Mouse (Mus musculus): ENCODE results near the gene Tmem274. TPM values are rescaled to one million over a fixed set of nuclear protein-coding genes. Genes with fewer than 3 reads are reported as not detected.

Gene Tmem274
- total RNA-seq, 2 experiments from 2014 or later: not detected

- intact Hi-C loops (cut with DNase I): no loop called here
- no peak for DNase-seq
These were observed 13.7 kb upstream of the Tmem274 start for GRCm38 (mm10) chr4:149463435-149463950.

- intact Hi-C loops (cut with DNase I): no loop called here
- DNase-seq: no peak
These were observed 7.6 kb upstream of the Tmem274 start for GRCm38 (mm10) chr4:149469557-149469956.

GRCm38 (mm10) chr4:149475096-149475495 lies 2.1 kb upstream of the Tmem274 start:
- intact Hi-C loops (cut with DNase I): no loop called here
- DNase-seq: no peak

GRCm38 (mm10) chr4:149484566-149484965 lies 7.4 kb downstream of the Tmem274 start:
- DNase-seq: no peak
- intact Hi-C loops (cut with DNase I): loop anchor here (2.0 to 5.0 kb wide), 2 partner anchors 37 to 58 kb away; no protein-coding TSS in a partner anchor

GRCm38 (mm10) chr4:149485053-149485824 lies 8.1 kb downstream of the Tmem274 start, which contains the start of the genes Nmnat1 and Lzic:
Gene Nmnat1, minus strand, starts transcription at chr4:149485202.
Gene Lzic, plus strand, starts transcription at chr4:149485229.
- peak; percentile 93 to 96 for DNase-seq
- intact Hi-C loops (cut with DNase I): loop anchor here (2.0 to 5.0 kb wide), 2 partner anchors 58 to 122 kb away; no protein-coding TSS in a partner anchor

GRCm38 (mm10) chr4:149485825-149486206 lies 8.6 kb downstream of the Tmem274 start:
- intact Hi-C loops (cut with DNase I): loop anchor here (2.0 to 5.0 kb wide), 2 partner anchors 57 to 121 kb away; no protein-coding TSS in a partner anchor
- DNase-seq: peak in 1 of 2 experiments; percentile 28

- no peak for DNase-seq
These were observed 10.6 kb downstream of the Tmem274 start for GRCm38 (mm10) chr4:149487729-149488128.

GRCm38 (mm10) chr4:149489415-149490240 lies 12.4 kb downstream of the Tmem274 start:
- intact Hi-C loops (cut with DNase I): loop anchor here (5.0 kb wide), 1 partner anchor 118 kb away; no protein-coding TSS in a partner anchor
- DNase-seq: peak; percentile 48 to 58

More at GRCm38 (mm10) chr4:149487729-149488128, 10.6 kb downstream of the Tmem274 start:
- intact Hi-C loops (cut with DNase I): loop anchor here (5.0 kb wide), 1 partner anchor 120 kb away; no protein-coding TSS in a partner anchor

- no peak for DNase-seq
- intact Hi-C loops (cut with DNase I): no loop called here
These were observed 14.0 kb downstream of the Tmem274 start for GRCm38 (mm10) chr4:149491151-149491550.

- intact Hi-C loops (cut with DNase I): no loop called here
- DNase-seq: no peak
These were observed 19.4 kb downstream of the Tmem274 start for GRCm38 (mm10) chr4:149496612-149497011.

GRCm38 (mm10) chr4:149498901-149499300 lies 21.7 kb downstream of the Tmem274 start:
- intact Hi-C loops (cut with DNase I): no loop called here
- DNase-seq: no peak

GRCm38 (mm10) chr4:149499790-149500189 lies 22.6 kb downstream of the Tmem274 start:
- no peak for DNase-seq
- intact Hi-C loops (cut with DNase I): no loop called here

- intact Hi-C loops (cut with DNase I): no loop called here
- no peak for DNase-seq
These were observed 27.2 kb downstream of the Tmem274 start for GRCm38 (mm10) chr4:149504363-149504762.

GRCm38 (mm10) chr4:149504858-149505257 lies 27.7 kb downstream of the Tmem274 start:
- intact Hi-C loops (cut with DNase I): loop anchor here (5.0 kb wide), 1 partner anchor 37 kb away; no protein-coding TSS in a partner anchor
- DNase-seq: no peak

- intact Hi-C loops (cut with DNase I): loop anchor here (5.0 kb wide), 1 partner anchor 37 kb away; no protein-coding TSS in a partner anchor
- no peak for DNase-seq
These were observed 28.2 kb downstream of the Tmem274 start for GRCm38 (mm10) chr4:149505261-149505967.

GRCm38 (mm10) chr4:149506904-149507303 lies 29.7 kb downstream of the Tmem274 start:
- intact Hi-C loops (cut with DNase I): loop anchor here (5.0 kb wide), 1 partner anchor 35 kb away; no protein-coding TSS in a partner anchor
- no peak for DNase-seq

GRCm38 (mm10) chr4:149511221-149511646 lies 34.1 kb downstream of the Tmem274 start:
- intact Hi-C loops (cut with DNase I): no loop called here
- DNase-seq: no peak

GRCm38 (mm10) chr4:149512072-149512471 lies 34.9 kb downstream of the Tmem274 start:
- intact Hi-C loops (cut with DNase I): no loop called here
- DNase-seq: no peak

GRCm38 (mm10) chr4:149515706-149516105 lies 38.5 kb downstream of the Tmem274 start:
- DNase-seq: no peak
- intact Hi-C loops (cut with DNase I): no loop called here

GRCm38 (mm10) chr4:149517868-149518340 lies 40.7 kb downstream of the Tmem274 start, which contains the start of gene Ctnnbip1:
Gene Ctnnbip1, plus strand, starts transcription at chr4:149518236.
- intact Hi-C loops (cut with DNase I): no loop called here
- DNase-seq: peak; percentile 97 to 99

Data from heart, postnatal 14 days (tissue).